Mouse (Mus musculus) right cerebral cortex, postnatal 25 days (tissue): ENCODE measurements at regions not wholly inside any gene's neighbourhood (a gene's known extent, or its start where the extent isn't known, plus 50 kb on each side); places are given as distances from the start of the nearest gene placed in this dataset.

Experiments
- DNase-seq: peaks from one replicate; pipeline ENCODE4 v3.0.0; 2022

GRCm38 (mm10) chr6:14298167-14298566 is 426.8 kb upstream of the 2610001J05Rik start:
- no peak for DNase-seq

GRCm38 (mm10) chr6:14297428-14297827 is 426.1 kb upstream of the 2610001J05Rik start:
- DNase-seq: no peak

GRCm38 (mm10) chr6:14290843-14291242 is 419.5 kb upstream of the 2610001J05Rik start:
- DNase-seq: no peak

GRCm38 (mm10) chr6:14281476-14281875 is 410.2 kb upstream of the 2610001J05Rik start:
- no peak for DNase-seq

GRCm38 (mm10) chr6:14261941-14262340 is 390.6 kb upstream of the 2610001J05Rik start:
- DNase-seq: no peak

GRCm38 (mm10) chr6:14240331-14240730 is 369.0 kb upstream of the 2610001J05Rik start:
- DNase-seq: no peak

GRCm38 (mm10) chr6:14239151-14239550 is 367.8 kb upstream of the 2610001J05Rik start:
- no peak for DNase-seq

- no peak for DNase-seq
Measured at GRCm38 (mm10) chr6:14230823-14231222, 359.5 kb upstream of the 2610001J05Rik start.

- DNase-seq: peak; percentile 9
Measured at GRCm38 (mm10) chr6:14207509-14207908, 336.2 kb upstream of the 2610001J05Rik start.

- no peak for DNase-seq
Measured at GRCm38 (mm10) chr6:14197107-14197506, 325.8 kb upstream of the 2610001J05Rik start.

- no peak for DNase-seq
Measured at GRCm38 (mm10) chr6:14195351-14195750, 324.0 kb upstream of the 2610001J05Rik start.

- no peak for DNase-seq
Measured at GRCm38 (mm10) chr6:14191387-14192023, 320.2 kb upstream of the 2610001J05Rik start.

- peak; percentile 5 for DNase-seq
Measured at GRCm38 (mm10) chr6:14185921-14186420, 314.7 kb upstream of the 2610001J05Rik start.

GRCm38 (mm10) chr6:14147370-14147769 is 276.1 kb upstream of the 2610001J05Rik start:
- no peak for DNase-seq

GRCm38 (mm10) chr6:14146394-14146793 is 275.1 kb upstream of the 2610001J05Rik start:
- DNase-seq: no peak

GRCm38 (mm10) chr6:14142107-14142751 is 270.9 kb upstream of the 2610001J05Rik start:
- peak; percentile 9 for DNase-seq

GRCm38 (mm10) chr6:14130392-14131144 is 259.2 kb upstream of the 2610001J05Rik start:
- no peak for DNase-seq

- DNase-seq: no peak
Measured at GRCm38 (mm10) chr6:14129394-14129793, 258.1 kb upstream of the 2610001J05Rik start.

- DNase-seq: no peak
Measured at GRCm38 (mm10) chr6:14122311-14122710, 251.0 kb upstream of the 2610001J05Rik start.

- DNase-seq: no peak
Measured at GRCm38 (mm10) chr6:14121479-14121878, 250.2 kb upstream of the 2610001J05Rik start.

- no peak for DNase-seq
Measured at GRCm38 (mm10) chr6:14094907-14095306, 223.6 kb upstream of the 2610001J05Rik start.

- DNase-seq: no peak
Measured at GRCm38 (mm10) chr6:14081884-14082283, 210.6 kb upstream of the 2610001J05Rik start.

- no peak for DNase-seq
Measured at GRCm38 (mm10) chr6:14063735-14064134, 192.4 kb upstream of the 2610001J05Rik start.

GRCm38 (mm10) chr6:14046560-14046959 is 175.2 kb upstream of the 2610001J05Rik start:
- DNase-seq: no peak
